Mouse (Mus musculus): ENCODE measurements around the gene Lypd5.
A peak's percentile ranks its signal among the peaks of the same experiment; 100 is the strongest.

Lypd5 gene

GRCm38 (mm10) chr7:24359269-24359668 lies 10.3 kb downstream of the Lypd5 start:
- no peak for DNase-seq (ENCODE audit: low read depth in 2 of 2, low spot score in 2 of 2)

- no peak for DNase-seq (ENCODE audit: low read depth in 2 of 2, low spot score in 2 of 2)
Observed at GRCm38 (mm10) chr7:24361001-24361400, 12.0 kb downstream of the Lypd5 start.

- DNase-seq (ENCODE audit: low read depth in 2 of 2, low spot score in 2 of 2), result peak in 1 of 2 experiments; percentile 62
Observed at GRCm38 (mm10) chr7:24363228-24363627, 14.2 kb downstream of the Lypd5 start.

- peak; percentile 90 to 94 for DNase-seq (ENCODE audit: low read depth in 2 of 2, low spot score in 2 of 2)
Observed at GRCm38 (mm10) chr7:24364827-24365226, 15.8 kb downstream of the Lypd5 start.

- no peak for DNase-seq (ENCODE audit: low read depth in 2 of 2, low spot score in 2 of 2)
Observed at GRCm38 (mm10) chr7:24365258-24366014, 16.4 kb downstream of the Lypd5 start.

GRCm38 (mm10) chr7:24366716-24367632 lies 18.0 kb downstream of the Lypd5 start:
- DNase-seq (ENCODE audit: low read depth in 2 of 2, low spot score in 2 of 2), result no peak

- DNase-seq (ENCODE audit: low read depth in 2 of 2, low spot score in 2 of 2), result no peak
Observed at GRCm38 (mm10) chr7:24368226-24368625, 19.2 kb downstream of the Lypd5 start.

- no peak for DNase-seq (ENCODE audit: low read depth in 2 of 2, low spot score in 2 of 2)
Observed at GRCm38 (mm10) chr7:24368946-24369345, 19.9 kb downstream of the Lypd5 start.

GRCm38 (mm10) chr7:24369731-24370541 lies 20.9 kb downstream of the Lypd5 start, which contains the start of gene Kcnn4:
Kcnn4 (plus strand) TSS chr7:24370263.
- peak; percentile 86 to 88 for DNase-seq (ENCODE audit: low read depth in 2 of 2, low spot score in 2 of 2)

- DNase-seq (ENCODE audit: low read depth in 2 of 2, low spot score in 2 of 2), result no peak
Observed at GRCm38 (mm10) chr7:24371012-24371808, 22.2 kb downstream of the Lypd5 start.

- no peak for DNase-seq (ENCODE audit: low read depth in 2 of 2, low spot score in 2 of 2)
Observed at GRCm38 (mm10) chr7:24371809-24372145, 22.8 kb downstream of the Lypd5 start.

- DNase-seq (ENCODE audit: low read depth in 2 of 2, low spot score in 2 of 2), result no peak
Observed at GRCm38 (mm10) chr7:24372300-24372699, 23.3 kb downstream of the Lypd5 start.

GRCm38 (mm10) chr7:24372786-24373185 lies 23.8 kb downstream of the Lypd5 start:
- DNase-seq (ENCODE audit: low read depth in 2 of 2, low spot score in 2 of 2), result peak in 1 of 2 experiments; percentile 31

- DNase-seq (ENCODE audit: low read depth in 2 of 2, low spot score in 2 of 2), result peak in 1 of 2 experiments; percentile 67
Observed at GRCm38 (mm10) chr7:24373538-24374379, 24.8 kb downstream of the Lypd5 start.

- no peak for DNase-seq (ENCODE audit: low read depth in 2 of 2, low spot score in 2 of 2)
Observed at GRCm38 (mm10) chr7:24376456-24376855, 27.5 kb downstream of the Lypd5 start.

GRCm38 (mm10) chr7:24377091-24377865 lies 28.3 kb downstream of the Lypd5 start:
- DNase-seq (ENCODE audit: low read depth in 2 of 2, low spot score in 2 of 2), result no peak

GRCm38 (mm10) chr7:24378049-24378701 lies 29.2 kb downstream of the Lypd5 start:
- DNase-seq (ENCODE audit: low read depth in 2 of 2, low spot score in 2 of 2), result no peak

GRCm38 (mm10) chr7:24379934-24380333 lies 30.9 kb downstream of the Lypd5 start:
- peak in 1 of 2 experiments; percentile 56 for DNase-seq (ENCODE audit: low read depth in 2 of 2, low spot score in 2 of 2)
